Mouse (Mus musculus): Measurements from ENCODE around the gene Ppp4r3a. TPM values are rescaled to one million over a fixed set of nuclear protein-coding genes. Genes with fewer than 3 reads are reported as not detected.
"Not testable (repeated sequence)": the region's sequence is repeated elsewhere in the genome, so short reads cannot be mapped to it uniquely, and the experiment has no call there.

The Ppp4r3a gene
- total RNA-seq, 2 experiments from 2014 or later, result 53.2 to 59.0 TPM

GRCm38 (mm10) chr12:101028954-101029731 lies 54.4 kb downstream of the Ppp4r3a start, which contains the start of gene Ccdc88c:
Gene Ccdc88c (minus strand): TSS chr12:101029056.
- DNase-seq, result peak; percentile 85

GRCm38 (mm10) chr12:101028247-101028953 lies 55.1 kb downstream of the Ppp4r3a start:
- no peak for DNase-seq

DNA sequence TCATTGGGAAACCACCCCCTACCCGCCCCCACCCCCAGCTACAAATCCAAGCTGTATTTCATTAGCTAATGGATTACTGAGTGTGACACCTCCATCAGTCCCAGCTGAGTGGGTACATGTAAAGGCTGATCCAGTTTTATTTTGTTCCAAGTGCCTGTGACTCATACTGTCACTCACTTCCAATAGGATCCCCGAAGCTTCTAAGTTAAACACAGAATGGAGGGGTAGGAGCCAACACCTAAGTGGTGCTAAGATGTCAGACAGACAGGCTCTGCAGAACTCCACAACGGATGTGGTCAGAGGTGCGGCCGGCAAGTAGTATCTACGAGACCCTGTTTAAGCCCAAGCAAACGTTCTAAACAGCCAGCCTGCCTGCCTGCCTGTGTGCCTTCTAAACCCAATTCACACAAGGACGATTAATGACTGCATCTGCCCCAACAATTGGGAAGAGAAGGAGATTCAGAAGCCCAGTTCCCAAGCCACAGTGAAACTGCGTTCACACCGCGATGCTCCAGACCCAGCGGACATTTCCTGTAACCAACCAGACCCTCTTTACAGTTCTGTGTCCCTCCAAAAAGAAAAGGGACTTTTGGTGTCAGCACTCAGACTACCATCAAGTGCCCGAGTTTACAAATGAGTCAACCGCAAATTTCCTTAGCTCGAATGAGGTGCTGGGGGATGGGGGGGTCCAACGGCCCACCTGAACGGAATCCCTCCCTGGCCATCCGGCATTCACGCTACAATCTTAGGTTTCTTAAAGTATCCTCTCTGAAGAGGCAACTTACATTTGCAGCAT lies 55.9 kb downstream of the Ppp4r3a start:
- DNase-seq, result no peak

DNA sequence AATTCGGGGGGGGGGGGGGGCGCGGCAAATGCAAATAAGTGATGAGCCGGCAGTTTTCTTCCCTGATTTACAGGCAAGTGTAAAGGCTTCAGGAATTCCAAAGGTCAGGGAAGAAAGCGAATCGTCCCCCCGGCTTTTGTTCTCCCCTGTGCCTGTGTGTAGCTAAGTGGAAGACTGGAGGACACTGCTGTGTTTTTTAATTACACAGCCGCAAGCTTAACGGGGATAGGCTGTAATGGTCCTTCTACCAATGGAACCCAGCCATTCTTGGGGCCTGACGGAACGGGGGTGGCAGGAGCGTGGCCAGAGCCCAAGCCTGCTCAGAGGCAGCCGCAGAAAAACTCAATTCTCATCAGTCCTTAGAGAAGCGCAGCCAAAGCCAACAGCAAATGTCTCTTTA lies 56.6 kb downstream of the Ppp4r3a start:
- DNase-seq, result no peak

GRCm38 (mm10) chr12:101026518-101026917 lies 57.0 kb downstream of the Ppp4r3a start:
- DNase-seq, result no peak

GRCm38 (mm10) chr12:101026025-101026424 lies 57.5 kb downstream of the Ppp4r3a start:
- DNase-seq, result no peak

GRCm38 (mm10) chr12:101025379-101025778 lies 58.1 kb downstream of the Ppp4r3a start:
- no peak for DNase-seq

DNA sequence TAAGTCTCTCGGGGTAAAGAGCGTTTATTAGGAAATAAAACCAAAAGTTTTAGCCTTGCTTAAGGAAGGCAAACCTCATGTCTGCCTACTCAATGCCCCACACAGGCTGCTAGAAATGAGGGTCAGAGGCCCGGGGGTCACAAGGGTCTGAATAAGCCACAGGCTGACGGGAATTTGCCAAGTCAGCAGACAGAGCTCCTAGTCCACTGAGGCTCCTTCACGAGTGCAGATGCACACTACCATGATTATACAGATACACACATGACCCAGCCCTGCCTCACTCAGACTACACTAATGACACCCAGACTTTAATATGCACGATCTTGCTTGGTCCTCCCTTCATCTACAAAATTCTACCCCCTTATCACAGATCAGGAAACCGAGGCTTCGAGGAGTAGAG lies 58.7 kb downstream of the Ppp4r3a start:
- DNase-seq, result no peak

- no peak for DNase-seq
Observed at GRCm38 (mm10) chr12:101023143-101023542, 60.4 kb downstream of the Ppp4r3a start.

- no peak for DNase-seq
Observed at GRCm38 (mm10) chr12:101022353-101022752, 61.1 kb downstream of the Ppp4r3a start.

DNA sequence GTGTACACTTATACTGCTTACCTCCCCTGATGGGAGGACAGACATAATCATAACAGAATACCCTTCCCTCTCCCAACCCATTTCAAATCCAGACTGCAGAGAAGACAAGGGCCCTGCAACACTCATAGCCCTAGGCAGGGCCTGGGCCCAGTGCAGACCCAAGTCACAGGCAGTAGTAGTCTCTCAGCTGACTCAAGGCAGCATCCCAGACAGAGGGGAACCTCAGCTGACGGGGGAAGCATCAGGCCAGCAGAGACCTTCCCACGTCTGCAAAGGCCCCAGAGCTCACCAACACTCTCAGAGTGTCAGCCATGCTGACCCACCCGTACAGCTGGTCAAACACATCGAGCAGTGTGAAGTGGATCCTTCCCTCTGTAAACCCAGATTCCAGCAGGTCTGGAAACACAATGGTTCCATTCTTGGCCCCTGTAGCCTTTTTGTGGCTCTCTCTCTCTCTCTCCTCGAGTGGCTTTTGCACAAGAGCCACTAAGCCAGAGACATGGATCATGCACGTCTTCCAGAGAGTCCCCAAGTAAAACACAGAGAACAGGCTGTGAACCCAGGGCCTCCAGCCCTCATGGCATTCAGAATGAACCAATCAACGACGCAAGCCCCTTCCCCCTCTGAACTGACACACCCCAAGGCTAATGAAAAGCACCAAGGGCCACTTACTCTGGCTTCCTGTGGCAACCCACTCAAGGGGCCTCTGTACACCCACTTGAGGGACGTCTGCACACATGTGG lies 61.8 kb downstream of the Ppp4r3a start:
- DNase-seq, result no peak

DNA sequence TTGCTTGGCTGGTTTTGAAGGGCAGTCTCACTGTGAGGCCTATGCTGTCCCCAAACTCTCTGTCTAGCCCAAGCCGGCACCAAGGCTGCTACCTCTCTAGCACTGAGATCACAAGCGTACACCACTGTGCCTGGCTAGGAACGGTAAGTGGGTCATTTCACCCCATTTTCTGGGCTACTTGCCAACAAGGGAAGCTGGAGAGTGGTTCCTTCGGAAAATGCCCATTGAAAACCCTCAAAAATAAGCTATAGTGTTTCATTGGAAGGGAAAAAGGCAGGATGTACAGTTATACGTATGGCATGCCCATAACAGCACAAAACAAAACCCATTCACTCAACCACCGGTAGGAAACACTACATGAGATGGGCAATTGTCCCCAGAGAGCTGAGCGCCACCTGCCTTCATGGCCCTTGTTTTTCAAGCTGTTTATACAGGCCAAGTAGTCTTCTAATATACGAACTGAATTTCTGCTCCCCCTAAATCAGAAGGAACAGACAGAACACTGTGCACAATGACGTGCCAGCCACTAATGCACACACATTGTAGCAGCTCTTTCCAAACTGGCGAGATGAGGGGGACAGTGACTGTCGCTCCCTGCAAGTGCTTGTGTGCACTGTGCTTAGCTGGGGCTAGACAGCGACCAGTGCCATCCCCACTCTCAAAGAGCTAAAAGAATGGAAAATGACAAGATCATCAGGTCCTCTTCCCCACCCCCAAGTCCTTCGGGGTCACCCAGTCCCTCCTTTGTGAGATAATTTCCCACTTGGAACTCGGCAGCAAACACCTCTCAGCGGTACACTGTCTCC lies 63.1 kb downstream of the Ppp4r3a start:
- DNase-seq, result no peak

DNA sequence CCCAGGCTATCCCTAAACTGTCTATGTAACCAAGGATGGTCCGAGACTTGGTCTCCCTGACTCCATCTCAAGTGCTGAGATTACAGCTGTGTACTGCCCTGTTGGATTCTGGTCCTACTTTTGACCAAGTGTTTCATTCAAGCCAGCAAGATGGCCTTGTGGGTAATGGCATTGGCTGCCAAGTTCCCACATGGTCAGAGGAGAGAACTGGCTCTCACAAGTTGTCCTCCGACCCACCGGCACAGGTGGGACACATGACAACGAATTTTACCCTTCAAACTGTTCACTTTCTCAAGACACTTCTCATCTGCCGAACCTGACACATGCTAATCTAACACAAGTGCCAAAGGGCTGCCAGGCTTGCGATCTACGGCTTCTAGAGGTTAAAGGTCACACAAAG lies 64.1 kb downstream of the Ppp4r3a start:
- no peak for DNase-seq

DNA sequence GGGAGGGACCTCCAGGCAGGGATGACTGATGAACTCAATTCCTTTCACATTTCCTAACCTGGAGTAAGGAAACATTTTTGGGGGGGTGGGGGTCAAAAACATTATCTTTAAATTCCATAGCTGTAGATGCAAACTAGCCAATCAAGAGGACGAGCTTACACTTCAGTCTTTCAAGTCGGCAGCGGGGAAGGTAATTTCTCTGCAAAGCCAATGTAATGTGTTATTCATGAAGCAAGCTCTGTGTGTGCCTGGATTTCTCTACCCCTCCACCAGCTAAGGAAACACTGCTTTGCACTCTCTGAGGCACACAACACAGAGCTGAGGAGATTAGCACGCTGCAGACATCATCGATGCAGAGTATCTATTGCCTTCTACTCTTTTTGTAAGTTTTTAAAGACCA lies 64.5 kb downstream of the Ppp4r3a start:
- DNase-seq, result no peak

GRCm38 (mm10) chr12:101017971-101018371 lies 65.5 kb downstream of the Ppp4r3a start:
- peak; percentile 28 for DNase-seq

DNA sequence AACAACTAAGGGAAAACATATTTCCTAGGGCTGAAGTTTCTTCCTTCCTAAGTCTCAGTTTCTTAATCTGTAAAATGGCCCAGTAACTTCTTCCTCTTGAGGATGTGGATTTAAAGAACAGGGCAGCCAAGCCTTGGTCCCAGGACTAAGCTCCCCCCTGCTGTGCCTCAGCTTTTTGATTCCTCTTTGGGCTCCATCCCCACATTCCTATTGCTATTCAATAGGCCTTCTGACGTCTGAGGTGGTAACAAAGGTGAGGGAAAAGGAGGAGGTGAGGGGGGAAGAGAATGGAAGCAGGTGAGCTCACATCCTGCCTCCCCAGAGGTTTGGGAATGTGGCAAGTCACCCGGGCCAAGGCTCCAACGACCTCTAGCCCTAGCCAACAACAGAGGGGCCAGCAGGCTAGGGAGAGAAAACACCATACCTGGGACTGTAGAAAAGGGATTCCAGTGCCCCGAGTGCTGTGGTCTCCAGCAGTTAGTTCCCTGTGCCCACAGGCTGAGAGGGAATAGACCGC lies 67.0 kb downstream of the Ppp4r3a start:
- DNase-seq, result no peak

DNA sequence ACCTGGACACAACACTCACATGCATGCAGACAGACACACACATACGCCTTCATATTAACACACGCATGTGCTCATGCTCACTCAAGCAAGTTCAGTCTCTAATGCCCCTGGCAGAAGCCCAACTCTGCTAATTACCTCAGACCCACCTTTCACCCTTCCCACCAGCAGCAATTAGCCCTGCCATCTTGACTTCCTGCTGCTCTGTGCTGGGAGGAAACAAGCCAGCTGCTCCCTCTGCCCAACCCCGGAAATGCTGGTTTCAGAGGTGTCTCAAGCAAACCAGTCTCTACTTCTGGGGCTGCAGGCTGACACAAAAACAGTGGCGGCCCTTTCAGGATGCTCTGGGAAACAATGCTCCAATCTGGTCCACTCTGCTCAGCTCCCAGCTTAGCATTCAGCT lies 67.6 kb downstream of the Ppp4r3a start:
- DNase-seq, result peak; percentile 22

DNA sequence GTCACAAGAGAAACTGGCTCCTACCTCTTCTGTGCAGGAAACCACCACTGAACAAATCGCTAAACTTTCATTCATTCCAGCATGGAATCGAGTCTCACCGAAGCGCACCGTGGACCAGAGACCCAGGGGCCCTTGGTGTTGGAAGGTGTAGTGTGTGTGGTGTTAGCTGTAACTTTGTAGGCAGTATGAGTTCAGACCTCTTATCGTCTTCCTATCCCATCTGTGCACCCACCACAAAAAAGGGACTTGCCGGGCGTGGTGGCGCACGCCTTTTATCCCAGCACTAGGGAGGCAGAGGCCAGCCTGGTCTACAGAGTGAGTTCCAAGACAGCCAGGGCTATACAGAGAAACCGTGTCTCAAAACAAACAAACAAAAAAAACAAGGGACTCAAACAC lies 68.3 kb downstream of the Ppp4r3a start:
- DNase-seq, result no peak

DNA sequence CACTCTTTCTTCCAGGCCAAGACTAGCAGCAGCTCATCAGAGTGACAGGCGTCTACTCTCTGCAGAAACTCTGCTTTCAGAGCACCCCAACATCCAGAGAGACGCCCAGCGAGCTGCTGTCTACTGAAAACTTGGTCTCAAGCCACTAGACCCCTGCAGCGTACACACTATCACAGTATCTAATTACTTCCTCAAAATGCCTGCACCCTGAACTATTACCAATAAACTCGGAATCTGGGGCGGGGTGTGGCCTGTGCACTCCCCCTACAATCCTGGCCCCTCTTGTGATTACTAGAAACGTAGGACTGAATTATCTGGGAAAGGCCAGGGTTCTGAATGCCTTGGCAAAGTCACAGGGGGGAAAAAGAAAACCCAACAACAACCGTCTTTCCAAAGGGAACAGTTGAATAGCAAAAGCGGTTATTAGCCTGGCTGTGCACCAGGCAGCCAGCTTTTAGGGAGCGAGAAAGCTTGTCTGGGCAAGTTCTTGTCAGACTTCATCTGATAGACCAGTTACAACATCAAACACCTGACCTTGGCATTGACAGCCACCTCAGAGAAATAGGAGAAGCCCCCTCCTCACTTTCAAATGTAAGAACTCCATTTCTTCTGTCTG lies 68.8 kb downstream of the Ppp4r3a start:
- DNase-seq, result no peak

GRCm38 (mm10) chr12:101013668-101014067 lies 69.8 kb downstream of the Ppp4r3a start:
- DNase-seq, result not testable (repeated sequence)
